Mouse (Mus musculus): Measurements from ENCODE around the gene Uggt1. TPM values are rescaled to one million over a fixed set of nuclear protein-coding genes. Genes with fewer than 3 reads are reported as not detected.
A peak's percentile ranks its signal among the peaks of the same experiment; 100 is the strongest.

The Uggt1 gene
- total and polyA plus RNA-seq, 2 experiments from 2014 or later = 16.0 to 26.7 TPM

DNA sequence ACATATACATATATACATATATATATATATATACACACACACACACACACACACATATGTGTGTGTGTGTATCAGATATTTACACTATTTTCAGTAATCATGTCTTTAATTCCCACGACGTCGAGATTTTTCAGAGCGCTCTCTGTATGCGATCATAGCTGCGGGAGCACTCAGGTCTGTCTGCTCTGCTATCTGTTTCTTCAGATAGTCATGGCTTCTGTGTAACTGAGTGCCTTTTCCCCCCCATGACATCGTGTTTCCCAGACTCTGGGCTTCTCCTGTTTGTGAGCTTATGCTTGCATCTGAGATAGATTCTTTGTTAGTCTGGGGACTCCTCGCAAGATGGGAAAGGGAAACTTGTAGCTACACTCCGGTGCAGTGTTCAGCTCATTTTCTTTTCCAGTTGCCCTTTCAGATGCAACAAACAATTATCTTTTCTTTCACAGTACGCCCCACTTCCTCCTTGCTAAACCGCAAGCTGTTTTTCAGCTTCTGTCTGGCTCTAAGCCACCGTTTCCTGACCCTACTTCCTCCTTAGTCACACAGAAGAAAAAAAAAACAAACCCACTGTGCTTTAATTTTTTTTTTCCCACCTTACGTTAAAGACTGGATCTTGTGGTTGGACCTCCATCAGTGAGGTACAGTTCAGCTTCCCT, 19.4 kb upstream of the Uggt1 start:
- H3K27me3 ChIP-seq (ENCODE audit: control insufficient read depth, insufficient read depth, low read length) = no peaks in the 10 kb centered on the region
- no peaks in the 10 kb centered on the region for H3K9me3 ChIP-seq (replicated peaks; ENCODE audit: control insufficient read depth, low read length)
- no peaks in the 10 kb centered on the region for H3K4me1 ChIP-seq (ENCODE audit: control insufficient read depth, insufficient read depth)
- DNase-seq (ENCODE audit: low spot score) = peak; percentile 64
- H3K4me3 ChIP-seq (ENCODE audit: low read depth, low read length) = no peak overlapping the region
- H3K9ac ChIP-seq (replicated peaks; ENCODE audit: low read depth, low read length) = no peak overlapping the region
- H3K36me3 ChIP-seq (replicated peaks; ENCODE audit: control insufficient read depth, insufficient read depth, low read length) = no peaks in the 10 kb centered on the region
- H3K27ac ChIP-seq (ENCODE audit: low read depth) = peak overlapping the region; percentile 74
- H3K4me2 ChIP-seq (ENCODE audit: low read depth, low read length) = peak overlapping the region; percentile 24; the same call in 1 of the 2 replicates
- peak; percentile 49; the same call in 1 of the 2 replicates for ATAC-seq (ENCODE audit: insufficient read depth, low read depth)
- WGBS = 47% methylated on average over 13 of the region's 13 CpGs
- no peak for TF ChIP-seq CTCF (IDR thresholded peaks at IDR 0.05; ENCODE audit: low read depth)
- 0 out of 2 replicates have a peak, but pooled peaks have one; percentile 28 for TF ChIP-seq EP300 (IDR thresholded peaks at IDR 0.05; ENCODE audit: low read depth)

DNA sequence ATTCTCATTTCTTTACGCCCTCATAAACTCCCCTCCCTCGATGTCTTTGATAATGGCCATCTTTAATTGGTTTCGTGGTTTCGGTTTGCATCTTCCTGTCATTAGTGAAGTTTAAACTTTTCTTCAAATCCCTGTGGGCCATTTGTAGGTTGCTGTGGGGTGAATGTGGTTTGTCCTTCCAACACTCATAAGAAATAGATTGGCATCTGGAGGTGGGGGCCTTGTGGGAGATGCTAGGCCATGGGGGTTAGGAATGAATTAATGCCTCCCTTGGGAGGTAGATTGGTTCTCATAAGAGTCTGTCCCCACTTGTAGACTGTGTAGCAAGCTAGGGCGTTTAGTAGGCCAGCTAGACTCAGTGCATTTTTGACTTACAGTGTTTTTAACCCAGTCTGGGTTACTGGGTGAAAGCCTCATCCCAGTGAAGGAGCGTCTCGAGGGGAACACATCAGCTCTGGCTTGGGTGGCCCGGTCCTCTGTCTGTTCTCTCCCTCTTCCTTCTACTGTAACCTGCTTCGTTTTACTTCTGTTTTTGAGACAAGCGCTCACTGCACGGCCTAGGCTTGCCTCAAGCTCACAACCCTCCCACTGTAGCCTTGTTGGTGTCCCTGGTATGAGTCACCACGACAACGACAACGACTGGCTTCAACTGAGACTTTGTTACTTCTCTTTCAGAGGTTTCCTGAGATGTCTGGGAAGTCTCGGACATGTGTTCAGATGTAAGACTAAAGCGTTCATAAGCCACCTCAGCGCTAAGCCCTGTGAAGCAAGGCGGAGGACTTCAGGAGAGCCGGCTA, 17.4 kb upstream of the Uggt1 start:
- WGBS = 67% methylated on average over 19 of the region's 19 CpGs
- no peak for DNase-seq (ENCODE audit: low spot score)
- H3K27me3 ChIP-seq (ENCODE audit: control insufficient read depth, insufficient read depth, low read length) = no peaks in the 10 kb centered on the region
- TF ChIP-seq EP300 (IDR thresholded peaks at IDR 0.05; ENCODE audit: low read depth) (no peak), CTCF (IDR thresholded peaks at IDR 0.05; ENCODE audit: low read depth) (no peak)
- no peak overlapping the region for H3K4me3 ChIP-seq (ENCODE audit: low read depth, low read length)
- no peak overlapping the region for H3K9ac ChIP-seq (replicated peaks; ENCODE audit: low read depth, low read length)
- H3K36me3 ChIP-seq (replicated peaks; ENCODE audit: control insufficient read depth, insufficient read depth, low read length) = no peaks in the 10 kb centered on the region
- H3K4me2 ChIP-seq (ENCODE audit: low read depth, low read length) = no peak overlapping the region
- ATAC-seq (ENCODE audit: insufficient read depth, low read depth) = no peak
- H3K9me3 ChIP-seq (replicated peaks; ENCODE audit: control insufficient read depth, low read length) = no peaks in the 10 kb centered on the region
- no peaks in the 10 kb centered on the region for H3K4me1 ChIP-seq (ENCODE audit: control insufficient read depth, insufficient read depth)
- H3K27ac ChIP-seq (ENCODE audit: low read depth) = no peak overlapping the region

DNA sequence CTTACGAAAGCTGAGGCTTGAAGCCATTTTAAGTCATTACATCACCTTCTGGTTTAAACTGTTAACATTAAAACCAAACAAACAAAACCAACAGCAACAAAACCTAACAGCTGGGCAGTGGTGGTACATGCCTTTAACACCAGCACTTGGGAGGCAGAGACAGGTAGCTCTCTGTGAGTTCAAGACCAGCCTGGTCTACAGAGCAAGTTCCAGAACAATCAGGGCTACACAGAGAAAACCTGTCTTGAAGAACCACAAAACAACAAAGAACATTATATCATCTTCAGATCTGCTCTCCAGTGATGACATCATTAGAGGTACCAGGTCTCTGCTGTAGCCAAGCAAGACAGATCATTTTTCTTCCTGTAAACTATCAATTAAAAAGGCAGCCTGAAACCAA, 15.9 kb upstream of the Uggt1 start:
- Histone ChIP-seq H3K4me2 (ENCODE audit: low read depth, low read length) (no peak overlapping the region), H3K9me3 (replicated peaks; ENCODE audit: control insufficient read depth, low read length) (peaks cover 5% of the 10 kb centered on the region), H3K9ac (replicated peaks; ENCODE audit: low read depth, low read length) (no peak overlapping the region), H3K27me3 (ENCODE audit: control insufficient read depth, insufficient read depth, low read length) (0 out of 2 replicates have a peak, but pooled peaks cover 4% of the 10 kb centered on the region), H3K36me3 (replicated peaks; ENCODE audit: control insufficient read depth, insufficient read depth, low read length) (no peaks in the 10 kb centered on the region), H3K4me3 (ENCODE audit: low read depth, low read length) (no peak overlapping the region), H3K27ac (ENCODE audit: low read depth) (no peak overlapping the region), H3K4me1 (ENCODE audit: control insufficient read depth, insufficient read depth) (no peaks in the 10 kb centered on the region)
- no peak for ATAC-seq (ENCODE audit: insufficient read depth, low read depth)
- no peak for DNase-seq (ENCODE audit: low spot score)
- 92% methylated on average over 1 of the region's 1 CpGs for WGBS
- no peak for TF ChIP-seq CTCF (IDR thresholded peaks at IDR 0.05; ENCODE audit: low read depth)
- TF ChIP-seq EP300 (IDR thresholded peaks at IDR 0.05; ENCODE audit: low read depth) = no peak

DNA sequence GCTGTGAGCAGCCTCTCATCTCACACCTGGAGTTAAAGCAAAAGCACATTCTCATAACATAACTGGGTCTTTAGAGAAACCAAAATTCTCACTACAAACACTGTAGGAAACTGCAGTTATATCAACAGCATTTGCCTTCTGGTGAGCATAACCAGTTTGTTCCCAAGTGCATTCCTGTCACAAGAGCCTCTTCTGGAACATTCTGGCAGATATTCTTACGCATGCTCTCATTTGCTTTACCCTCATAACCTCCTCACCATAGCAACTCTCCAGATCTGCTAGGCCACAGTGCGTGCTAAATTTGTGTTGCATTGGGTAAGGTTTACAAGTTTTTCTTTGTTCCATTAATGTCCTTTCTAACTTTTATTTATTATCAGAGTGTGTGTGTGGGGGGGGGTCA, 14.8 kb upstream of the Uggt1 start:
- DNase-seq (ENCODE audit: low spot score) (no peak), ATAC-seq (ENCODE audit: insufficient read depth, low read depth) (no peak)
- Histone ChIP-seq H3K4me3 (ENCODE audit: low read depth, low read length) (no peak overlapping the region), H3K27me3 (ENCODE audit: control insufficient read depth, insufficient read depth, low read length) (0 out of 2 replicates have a peak, but pooled peaks cover 4% of the 10 kb centered on the region), H3K27ac (ENCODE audit: low read depth) (no peak overlapping the region), H3K9me3 (replicated peaks; ENCODE audit: control insufficient read depth, low read length) (peaks cover 5% of the 10 kb centered on the region), H3K9ac (replicated peaks; ENCODE audit: low read depth, low read length) (no peak overlapping the region), H3K4me1 (ENCODE audit: control insufficient read depth, insufficient read depth) (no peaks in the 10 kb centered on the region), H3K36me3 (replicated peaks; ENCODE audit: control insufficient read depth, insufficient read depth, low read length) (no peaks in the 10 kb centered on the region), H3K4me2 (ENCODE audit: low read depth, low read length) (no peak overlapping the region)
- no peak for TF ChIP-seq EP300 (IDR thresholded peaks at IDR 0.05; ENCODE audit: low read depth)
- no peak for TF ChIP-seq CTCF (IDR thresholded peaks at IDR 0.05; ENCODE audit: low read depth)
- WGBS = 76% methylated on average over 2 of the region's 2 CpGs

DNA sequence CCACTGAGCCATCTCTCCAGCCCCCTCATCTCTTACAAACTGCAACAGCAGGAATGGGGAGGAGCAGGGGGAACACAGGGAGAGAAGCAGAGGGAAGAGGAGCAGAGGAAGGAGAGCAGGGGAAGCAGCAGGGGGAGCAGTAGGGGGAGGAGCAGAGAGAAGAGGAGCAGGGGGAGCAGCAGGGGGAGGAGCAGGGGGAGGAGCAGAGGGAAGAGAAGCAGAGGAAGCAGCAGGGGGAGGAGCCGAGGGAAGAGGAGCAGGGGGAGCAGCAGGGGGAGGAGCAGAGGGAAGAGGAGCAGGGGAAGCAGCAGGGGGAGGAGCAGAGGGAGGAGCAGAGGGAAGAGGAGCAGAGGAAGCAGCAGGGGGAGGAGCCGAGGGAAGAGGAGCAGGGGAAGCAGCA, 14.1 kb upstream of the Uggt1 start:
- Histone ChIP-seq H3K27me3 (ENCODE audit: control insufficient read depth, insufficient read depth, low read length) (0 out of 2 replicates have a peak, but pooled peaks cover 9% of the 10 kb centered on the region), H3K4me3 (ENCODE audit: low read depth, low read length) (no peak overlapping the region), H3K4me1 (ENCODE audit: control insufficient read depth, insufficient read depth) (no peaks in the 10 kb centered on the region), H3K36me3 (replicated peaks; ENCODE audit: control insufficient read depth, insufficient read depth, low read length) (no peaks in the 10 kb centered on the region), H3K9ac (replicated peaks; ENCODE audit: low read depth, low read length) (no peak overlapping the region), H3K4me2 (ENCODE audit: low read depth, low read length) (no peak overlapping the region), H3K9me3 (replicated peaks; ENCODE audit: control insufficient read depth, low read length) (peaks cover 5% of the 10 kb centered on the region), H3K27ac (ENCODE audit: low read depth) (no peak overlapping the region)
- TF ChIP-seq CTCF (IDR thresholded peaks at IDR 0.05; ENCODE audit: low read depth) (no peak), EP300 (IDR thresholded peaks at IDR 0.05; ENCODE audit: low read depth) (no peak)
- DNase-seq (ENCODE audit: low spot score) (no peak), ATAC-seq (ENCODE audit: insufficient read depth, low read depth) (no peak)
- 46% methylated on average over 2 of the region's 2 CpGs for WGBS

Data from heart, postnatal 0 days (tissue).